Mouse (Mus musculus): ENCODE results near the gene Ogg1.

GRCm38 (mm10) chr6:113353696-113354095 lies 26.9 kb downstream of the Ogg1 start:
- TF ChIP-seq POLR2A (IDR thresholded peaks at IDR 0.05; ENCODE audit: low read depth, low read length) (no peak), CTCF (IDR thresholded peaks at IDR 0.05; ENCODE audit: extremely low read depth, insufficient read depth, insufficient read length, insufficient replicate concordance) (no peak)

All from spleen, adult 2 months (tissue).